8 mouse cellular contexts compared by ENCODE assay signal in the genomic region with DNA sequence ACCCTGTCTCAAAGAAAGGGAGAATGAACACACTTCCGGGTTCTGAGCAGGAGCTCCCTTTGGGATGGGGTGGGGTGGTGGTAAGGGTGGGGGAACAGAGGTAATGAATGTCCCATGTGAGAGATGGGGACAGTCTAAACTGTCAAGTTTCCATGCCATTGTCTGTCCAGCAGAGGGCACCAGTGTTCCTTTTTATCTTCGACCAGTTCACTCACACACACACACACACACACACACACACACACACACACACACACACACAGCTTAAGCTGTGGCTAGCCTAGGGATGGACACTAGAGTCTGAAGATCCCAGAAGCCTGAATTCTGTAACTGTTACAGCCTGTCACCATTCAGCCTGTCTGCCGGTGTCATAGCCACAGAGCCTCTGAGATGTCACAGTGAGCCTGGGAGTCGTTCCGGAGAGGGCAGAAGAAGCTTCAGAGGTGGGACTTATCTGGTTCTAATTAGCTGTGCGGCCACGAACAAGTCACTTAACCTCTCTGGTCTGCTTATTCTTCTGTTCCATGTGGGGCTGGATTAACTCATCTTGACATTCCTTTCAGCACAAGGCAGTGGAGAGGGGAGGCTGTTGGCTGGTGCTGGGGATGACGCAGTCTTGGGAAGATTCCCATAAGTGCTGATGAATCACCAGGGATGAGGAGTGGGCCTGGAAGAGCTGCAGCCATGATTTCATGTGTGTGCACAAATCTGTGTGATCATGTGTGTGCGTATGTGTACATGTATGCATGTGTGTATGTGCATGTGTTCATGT.
DNase-seq lines count a peak whose midpoint lies in the region; TF ChIP-seq lines count a peak whose summit lies in the region.
"Had no signal": no experiment of that assay in that cellular context is flagged by ENCODE, and none has a peak within 500 bp of the region (broad histone marks: within the 10 kb centered on the region; RNA-seq: fewer than 3 reads in every experiment).

No protein-coding gene starts in this region.

- H3K27me3 ChIP-seq in spleen, adult 2 months (ENCODE audit: control insufficient read depth, insufficient read depth, low read length) = no peaks in the 10 kb centered on the region

- TF ChIP-seq CTCF in spleen, adult 2 months (IDR thresholded peaks at IDR 0.05; ENCODE audit: extremely low read depth, insufficient read depth, insufficient read length, insufficient replicate concordance) = peak; percentile 37; the same call in 1 of the 2 replicates

- DNase-seq in spleen, adult 2 months (ENCODE audit: low read depth in 1 of 2, low spot score in 2 of 2) = peak in 1 of 2 experiments; percentile 44
- DNase-seq in spleen, adult 12 weeks (ENCODE audit: low spot score) = no peak
- peak; percentile 81 for DNase-seq in adrenal gland, postnatal 14 days
- peak; percentile 69 for DNase-seq in forelimb bud, embryonic 11.5 days (ENCODE audit: low read depth, low spot score)
- DNase-seq in kidney, postnatal 4 days = peak; percentile 81 to 83
- peak; percentile 60 to 79 for DNase-seq in lung, postnatal 4 days
- DNase-seq in skeletal muscle tissue, adult 2 months (ENCODE audit: low read depth, low spot score) = peak; percentile 46

- no peak for TF ChIP-seq POLR2A in spleen, adult 2 months (IDR thresholded peaks at IDR 0.05; ENCODE audit: low read depth, low read length)

- no peak overlapping the region for H3K27ac ChIP-seq in spleen, adult 2 months (ENCODE audit: insufficient read depth, low read length)
- H3K27ac ChIP-seq: heart, embryonic 15.5 days had no signal

- no peaks in the 10 kb centered on the region for H3K36me3 ChIP-seq in spleen, adult 2 months (ENCODE audit: control insufficient read depth, insufficient read depth, low read length)
- H3K36me3 ChIP-seq: heart, embryonic 15.5 days had no signal

- H3K4me3 ChIP-seq in spleen, adult 2 months (ENCODE audit: extremely low read depth, insufficient read depth, insufficient read length) = no peak overlapping the region
- H3K4me3 ChIP-seq: heart, embryonic 15.5 days had no signal

- 33% methylated on average over 9 of the region's 9 CpGs for WGBS in spleen, adult 2 months

- H3K4me1 ChIP-seq in spleen, adult 2 months (ENCODE audit: control insufficient read depth, insufficient read depth, insufficient read length) = peaks cover 3% of the 10 kb centered on the region; the same call in 1 of the 2 replicates
